Mouse (Mus musculus): ENCODE results near the gene Slc1a3. TPM values are rescaled to one million over a fixed set of nuclear protein-coding genes. Genes with fewer than 3 reads are reported as not detected.

The Slc1a3 gene
- total RNA-seq (2017): not detected in 2 replicates

GRCm38 (mm10) chr15:8710146-8711006 is at the start of gene Slc1a3:
Gene Slc1a3 (minus strand): TSS chr15:8710764.
- no peak for ATAC-seq (ENCODE audit: extremely low read depth, insufficient number of reproducible peaks, low FRiP score, poor library complexity, severe bottlenecking)

- no peak for ATAC-seq (ENCODE audit: extremely low read depth, insufficient number of reproducible peaks, low FRiP score, poor library complexity, severe bottlenecking)
Observed at GRCm38 (mm10) chr15:8759026-8759425, 48.5 kb upstream of the Slc1a3 start.

- no peak for ATAC-seq (ENCODE audit: extremely low read depth, insufficient number of reproducible peaks, low FRiP score, poor library complexity, severe bottlenecking)
Observed at GRCm38 (mm10) chr15:8756441-8756840, 45.9 kb upstream of the Slc1a3 start.

- no peak for ATAC-seq (ENCODE audit: extremely low read depth, insufficient number of reproducible peaks, low FRiP score, poor library complexity, severe bottlenecking)
Observed at GRCm38 (mm10) chr15:8749762-8750161, 39.2 kb upstream of the Slc1a3 start.

GRCm38 (mm10) chr15:8748771-8749170 is 38.2 kb upstream of the Slc1a3 start:
- ATAC-seq (ENCODE audit: extremely low read depth, insufficient number of reproducible peaks, low FRiP score, poor library complexity, severe bottlenecking): no peak

GRCm38 (mm10) chr15:8741593-8741992 is 31.0 kb upstream of the Slc1a3 start:
- no peak for ATAC-seq (ENCODE audit: extremely low read depth, insufficient number of reproducible peaks, low FRiP score, poor library complexity, severe bottlenecking)

- ATAC-seq (ENCODE audit: extremely low read depth, insufficient number of reproducible peaks, low FRiP score, poor library complexity, severe bottlenecking): no peak
Observed at GRCm38 (mm10) chr15:8740724-8741123, 30.2 kb upstream of the Slc1a3 start.

GRCm38 (mm10) chr15:8738156-8738555 is 27.6 kb upstream of the Slc1a3 start:
- ATAC-seq (ENCODE audit: extremely low read depth, insufficient number of reproducible peaks, low FRiP score, poor library complexity, severe bottlenecking): no peak

- ATAC-seq (ENCODE audit: extremely low read depth, insufficient number of reproducible peaks, low FRiP score, poor library complexity, severe bottlenecking): no peak
Observed at GRCm38 (mm10) chr15:8734363-8734739, 23.8 kb upstream of the Slc1a3 start.

- no peak for ATAC-seq (ENCODE audit: extremely low read depth, insufficient number of reproducible peaks, low FRiP score, poor library complexity, severe bottlenecking)
Observed at GRCm38 (mm10) chr15:8733669-8734362, 23.3 kb upstream of the Slc1a3 start.

- ATAC-seq (ENCODE audit: extremely low read depth, insufficient number of reproducible peaks, low FRiP score, poor library complexity, severe bottlenecking): no peak
Observed at GRCm38 (mm10) chr15:8728861-8729260, 18.3 kb upstream of the Slc1a3 start.

GRCm38 (mm10) chr15:8722386-8723100 is 12.0 kb upstream of the Slc1a3 start:
- ATAC-seq (ENCODE audit: extremely low read depth, insufficient number of reproducible peaks, low FRiP score, poor library complexity, severe bottlenecking): no peak

- no peak for ATAC-seq (ENCODE audit: extremely low read depth, insufficient number of reproducible peaks, low FRiP score, poor library complexity, severe bottlenecking)
Observed at GRCm38 (mm10) chr15:8721746-8722145, 11.2 kb upstream of the Slc1a3 start.

GRCm38 (mm10) chr15:8721005-8721404 is 10.4 kb upstream of the Slc1a3 start:
- ATAC-seq (ENCODE audit: extremely low read depth, insufficient number of reproducible peaks, low FRiP score, poor library complexity, severe bottlenecking): no peak

GRCm38 (mm10) chr15:8718496-8718895 is 7.9 kb upstream of the Slc1a3 start:
- no peak for ATAC-seq (ENCODE audit: extremely low read depth, insufficient number of reproducible peaks, low FRiP score, poor library complexity, severe bottlenecking)

GRCm38 (mm10) chr15:8717021-8717571 is 6.5 kb upstream of the Slc1a3 start:
- ATAC-seq (ENCODE audit: extremely low read depth, insufficient number of reproducible peaks, low FRiP score, poor library complexity, severe bottlenecking): no peak

- no peak for ATAC-seq (ENCODE audit: extremely low read depth, insufficient number of reproducible peaks, low FRiP score, poor library complexity, severe bottlenecking)
Observed at GRCm38 (mm10) chr15:8716330-8716964, 5.9 kb upstream of the Slc1a3 start.

- ATAC-seq (ENCODE audit: extremely low read depth, insufficient number of reproducible peaks, low FRiP score, poor library complexity, severe bottlenecking): no peak
Observed at GRCm38 (mm10) chr15:8715666-8716065, 5.1 kb upstream of the Slc1a3 start.

GRCm38 (mm10) chr15:8712433-8712984 is 1.9 kb upstream of the Slc1a3 start:
- ATAC-seq (ENCODE audit: extremely low read depth, insufficient number of reproducible peaks, low FRiP score, poor library complexity, severe bottlenecking): no peak

Measured in neutrophil, adult 5-6 weeks (primary cell).